Mouse (Mus musculus) urinary bladder, postnatal 36 days (tissue): ENCODE data around the gene Nt5dc1.
"Not testable (repeated sequence)": the region's sequence is repeated elsewhere in the genome, so short reads cannot be mapped to it uniquely, and the experiment has no call there.

Experiments
- DNase-seq, 2 experiments: peaks; one replicate each; pipeline ENCODE4 v3.0.0; 2022; ENCODE audit warnings: low spot score in 2 of 2, mixed read lengths in 1 of 2

The Nt5dc1 gene

GRCm38 (mm10) chr10:34418204-34418756 is at the start of gene Nt5dc1:
Gene Nt5dc1, minus strand, starts transcription at chr10:34418552.
- peak; percentile 90 to 95 for DNase-seq

DNA sequence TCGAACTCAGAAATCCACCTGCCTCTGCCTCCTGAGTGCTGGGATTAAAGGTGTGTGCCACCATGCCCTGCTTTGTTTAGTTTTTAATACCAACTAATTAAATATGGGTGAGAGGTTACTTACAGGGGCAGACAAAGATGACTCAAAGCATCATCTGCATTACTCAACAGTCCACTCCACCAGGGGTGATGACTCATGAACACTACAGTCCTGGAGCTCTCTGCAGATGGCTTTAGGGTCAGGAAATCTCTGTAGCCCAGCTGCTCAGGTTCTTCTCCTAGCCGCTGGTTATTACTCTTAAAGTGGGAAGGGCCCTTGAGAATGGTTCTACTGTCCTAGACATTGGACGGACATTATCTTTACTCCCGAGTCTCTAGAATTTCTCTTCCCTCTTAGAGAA is 46.0 kb upstream of the Nt5dc1 start:
- no peak for DNase-seq

GRCm38 (mm10) chr10:34461451-34461850 is 43.1 kb upstream of the Nt5dc1 start:
- DNase-seq: no peak

DNA sequence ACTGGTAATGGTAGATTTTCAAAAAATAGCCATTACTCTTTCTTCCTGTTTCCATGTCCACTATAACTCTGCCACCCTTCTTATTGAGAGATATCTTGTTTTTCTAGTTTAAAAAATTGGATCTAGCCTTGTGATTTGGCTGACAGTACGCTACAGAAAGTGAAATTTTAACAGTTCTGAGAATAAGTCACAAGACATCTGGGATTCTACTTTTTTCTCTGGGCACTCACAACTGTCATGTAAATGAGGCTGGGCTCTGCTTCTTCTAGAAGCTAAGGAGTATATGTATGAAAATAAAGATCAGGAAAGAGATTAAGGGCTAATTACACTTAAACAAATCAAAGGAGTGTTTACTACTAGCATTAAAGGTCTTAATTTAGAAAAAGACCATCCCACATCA is 31.1 kb upstream of the Nt5dc1 start:
- no peak for DNase-seq

GRCm38 (mm10) chr10:34434191-34434590 is 15.8 kb upstream of the Nt5dc1 start:
- not testable (repeated sequence) for DNase-seq

DNA sequence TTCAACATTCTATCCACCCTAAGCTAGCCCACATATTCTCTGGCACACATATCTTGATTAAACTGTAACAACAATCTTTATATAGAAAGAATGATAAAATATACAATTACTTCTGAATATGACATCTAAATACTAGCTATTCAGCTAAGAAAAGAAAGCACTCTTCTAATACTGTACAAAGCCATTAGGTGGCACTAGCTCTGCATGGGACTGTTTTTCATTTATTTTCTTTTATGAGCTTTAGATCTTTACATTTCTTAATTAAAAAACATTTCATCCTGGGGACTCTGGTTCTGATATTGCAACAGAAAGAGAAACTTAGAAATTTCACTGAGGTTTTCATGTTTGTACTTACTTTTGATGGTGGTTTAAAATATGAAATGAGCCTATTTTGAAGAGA is 13.4 kb upstream of the Nt5dc1 start:
- no peak for DNase-seq

GRCm38 (mm10) chr10:34418794-34419193 is 442 bp upstream of the Nt5dc1 start:
- DNase-seq: not testable (repeated sequence)

DNA sequence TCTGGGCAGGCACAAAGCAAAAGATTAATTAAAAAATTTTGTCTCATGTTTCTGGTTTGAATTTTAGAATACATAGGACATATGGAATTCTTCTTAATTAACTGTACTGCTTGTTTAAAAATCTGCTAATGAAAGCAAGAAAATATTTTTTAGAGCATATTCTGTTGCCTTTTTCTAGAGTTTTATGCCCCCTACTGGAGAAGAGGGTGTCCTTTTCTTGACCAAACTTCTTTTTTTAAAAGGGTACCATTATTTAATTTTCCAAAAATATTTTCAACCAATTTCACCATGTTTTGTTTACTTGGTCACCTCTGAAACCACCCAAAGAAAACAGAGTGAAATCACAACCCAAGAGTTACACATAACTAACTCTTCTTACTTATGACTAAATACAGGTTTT is 19.1 kb downstream of the Nt5dc1 start:
- no peak for DNase-seq

- DNase-seq: no peak
Observed at GRCm38 (mm10) chr10:34396959-34397358, 21.4 kb downstream of the Nt5dc1 start.

- DNase-seq: no peak
Observed at GRCm38 (mm10) chr10:34389681-34390080, 28.7 kb downstream of the Nt5dc1 start, which contains the start of gene Col10a1. Gene Col10a1, plus strand, starts transcription at chr10:34389981.

- no peak for DNase-seq
Observed at GRCm38 (mm10) chr10:34385636-34386035, 32.7 kb downstream of the Nt5dc1 start.

GRCm38 (mm10) chr10:34373332-34373731 is 45.0 kb downstream of the Nt5dc1 start:
- DNase-seq: no peak

DNA sequence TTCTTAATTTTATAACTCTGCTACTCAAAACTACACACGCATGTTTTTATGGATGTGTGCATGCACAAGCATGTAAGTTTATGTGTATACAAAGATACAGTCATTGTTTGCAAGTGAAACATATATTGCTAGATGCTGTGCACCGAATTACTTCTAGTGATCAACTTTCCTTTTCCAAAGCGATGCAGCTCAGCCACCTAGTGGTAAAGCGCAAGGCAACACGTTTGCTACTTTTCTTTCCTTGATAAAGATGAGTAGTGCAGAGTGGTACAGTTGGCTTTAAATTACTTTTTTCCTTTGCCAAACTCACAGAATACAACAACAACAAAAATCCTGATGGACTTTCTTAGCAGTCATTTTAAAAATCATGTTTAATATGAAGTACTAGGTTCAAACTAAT is 50.2 kb downstream of the Nt5dc1 start:
- no peak for DNase-seq

GRCm38 (mm10) chr10:34363756-34364155 is 54.6 kb downstream of the Nt5dc1 start:
- DNase-seq: no peak

- DNase-seq: no peak
Observed at GRCm38 (mm10) chr10:34358263-34358662, 60.1 kb downstream of the Nt5dc1 start.

- no peak for DNase-seq
Observed at GRCm38 (mm10) chr10:34352166-34352565, 66.2 kb downstream of the Nt5dc1 start.

DNA sequence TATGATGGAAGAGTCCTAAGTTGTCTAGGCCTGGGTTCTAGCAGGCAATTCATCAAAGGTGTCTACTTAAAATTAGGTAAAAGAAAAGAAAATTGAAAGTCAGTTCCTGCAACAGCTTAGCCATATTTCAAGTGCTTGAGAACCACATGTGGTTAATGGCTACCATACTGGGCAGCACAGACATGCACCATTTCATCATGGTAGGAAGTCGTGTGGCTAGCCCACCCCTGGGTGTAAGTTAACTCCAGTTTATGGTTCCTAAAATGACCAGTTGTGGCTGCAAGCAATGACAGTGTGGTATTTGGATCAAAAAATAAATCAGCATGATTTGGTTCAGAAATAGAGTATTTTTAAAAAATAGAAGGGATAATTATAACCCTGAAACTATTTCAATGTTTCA is 76.5 kb downstream of the Nt5dc1 start:
- DNase-seq: no peak

DNA sequence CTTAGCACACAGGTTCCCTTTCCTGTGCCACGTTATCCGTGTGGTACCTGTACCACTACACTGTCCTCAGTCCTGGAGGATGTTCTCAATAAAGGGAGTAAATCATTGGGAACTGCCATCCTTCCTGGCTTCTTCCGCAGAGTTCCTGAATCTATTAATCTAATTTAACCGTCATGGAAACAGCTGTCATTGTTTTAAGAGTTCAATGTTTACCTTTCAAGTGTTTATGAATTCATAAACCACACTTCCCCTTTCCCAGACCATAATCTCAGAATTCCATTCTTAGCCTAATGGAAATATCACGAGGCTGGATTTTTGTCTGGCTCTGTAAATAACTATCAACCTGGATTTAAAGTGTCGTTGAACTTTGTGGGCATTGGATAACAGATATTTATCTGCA is 77.3 kb downstream of the Nt5dc1 start:
- no peak for DNase-seq

DNA sequence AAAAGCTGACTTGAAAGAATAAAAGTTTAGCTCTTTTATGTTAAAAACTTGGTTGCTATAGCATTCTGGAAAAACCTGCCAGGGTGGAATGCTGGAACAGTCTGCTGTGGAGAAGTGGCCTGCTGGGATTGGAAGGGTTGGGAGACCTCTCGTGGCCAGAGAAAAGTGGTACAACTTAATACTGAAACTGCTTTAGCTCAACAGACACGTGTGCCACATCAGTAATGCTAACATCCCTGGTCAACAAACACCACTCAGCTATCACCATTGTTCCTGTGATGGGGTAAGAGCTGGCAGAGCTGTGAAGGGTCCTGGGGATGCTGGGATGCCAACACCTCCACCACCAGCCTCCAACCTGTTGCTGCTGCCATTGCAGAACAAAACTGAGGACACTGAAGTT is 90.0 kb downstream of the Nt5dc1 start:
- DNase-seq: peak; percentile 14 to 38

GRCm38 (mm10) chr10:34327144-34327543 is 91.2 kb downstream of the Nt5dc1 start:
- DNase-seq: no peak

- DNase-seq: no peak
Observed at GRCm38 (mm10) chr10:34326701-34327100, 91.7 kb downstream of the Nt5dc1 start.

GRCm38 (mm10) chr10:34320809-34321208 is 97.5 kb downstream of the Nt5dc1 start:
- no peak for DNase-seq

DNA sequence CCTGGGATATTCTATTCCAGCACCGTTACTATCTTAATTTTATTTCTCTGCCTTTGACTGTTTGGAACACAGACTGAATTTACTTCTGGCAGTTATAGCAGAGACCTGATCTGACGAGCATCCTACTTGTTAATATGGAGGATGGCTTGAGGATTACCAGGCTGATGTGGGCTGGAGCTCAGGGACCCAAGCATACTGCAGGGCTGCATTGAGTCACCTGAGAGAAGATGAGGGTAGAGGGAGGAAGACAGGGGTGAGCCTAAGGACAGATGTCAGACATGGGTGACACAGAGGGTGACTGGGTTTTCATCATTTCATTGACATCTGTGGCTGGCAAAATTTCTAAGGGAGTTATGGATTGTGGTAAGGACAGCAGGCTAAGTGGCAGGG is 101.1 kb downstream of the Nt5dc1 start:
- no peak for DNase-seq

GRCm38 (mm10) chr10:34316571-34317216 is 101.7 kb downstream of the Nt5dc1 start:
- no peak for DNase-seq
